Mouse (Mus musculus) neutrophil, adult 83 days (primary cell): ENCODE measurements around the gene Stpg3. TPM values are rescaled to one million over a fixed set of nuclear protein-coding genes. Genes with fewer than 3 reads are reported as not detected.

ENCODE experiments used
- total RNA-seq, 2 experiments: library from RNA; stranded (reverse); gene quantifications; one replicate each; pipeline ENCODE4 v1.2.4; 2023

Gene Stpg3
- total RNA-seq = under 1 TPM in 1 of 2 experiments, not detected in 1; 0.44 TPM

GRCm38 (mm10) chr2:25214444-25214843, at the start of gene Stpg3:
Stpg3 (minus strand) TSS chr2:25214637.

GRCm38 (mm10) chr2:25262291-25262767, 47.9 kb upstream of the Stpg3 start, which contains the start of gene Tprn:
Tprn (plus strand) TSS chr2:25262618.

GRCm38 (mm10) chr2:25255284-25255779, 40.9 kb upstream of the Stpg3 start, which contains the start of gene Tmem203:
Tmem203 (plus strand) TSS chr2:25255439.

GRCm38 (mm10) chr2:25246183-25247072, 32.0 kb upstream of the Stpg3 start, which contains the start of gene AL732309.1:
AL732309.1 (minus strand) TSS chr2:25246863.

GRCm38 (mm10) chr2:25242101-25242506, 27.7 kb upstream of the Stpg3 start, which contains the start of the genes Rnf208 and Cysrt1:
Rnf208 (plus strand) TSS chr2:25242255.
Cysrt1 (minus strand) TSS chr2:25242452.

GRCm38 (mm10) chr2:25236614-25237013, 22.2 kb upstream of the Stpg3 start, which contains the start of gene Rnf224:
Rnf224 (minus strand) TSS chr2:25236787.

GRCm38 (mm10) chr2:25234050-25234449, 19.6 kb upstream of the Stpg3 start, which contains the start of gene Slc34a3:
Slc34a3 (minus strand) TSS chr2:25234364.

GRCm38 (mm10) chr2:25224492-25224765, 10.0 kb upstream of the Stpg3 start, which contains the start of gene Tubb4b:
Tubb4b (minus strand) TSS chr2:25224702.

GRCm38 (mm10) chr2:25218445-25218844, 4.0 kb upstream of the Stpg3 start, which contains the start of gene Fam166a:
Fam166a (plus strand) TSS chr2:25218745.

GRCm38 (mm10) chr2:25211121-25211670, 3.2 kb downstream of the Stpg3 start, which contains the start of gene Nelfb:
Nelfb (minus strand) TSS chr2:25211489.

GRCm38 (mm10) chr2:25196172-25196954, 18.1 kb downstream of the Stpg3 start, which contains the start of gene Tor4a:
Tor4a (minus strand) TSS chr2:25196886.

GRCm38 (mm10) chr2:25180478-25180903, 33.9 kb downstream of the Stpg3 start, which contains the start of gene Nrarp:
Nrarp (plus strand) TSS chr2:25180758.

Other genes with a start within 250 kb of the Stpg3 start
- 10 to 100 TPM; 21.1 to 21.2 TPM for gene Mrpl41, start 239.5 kb downstream of the Stpg3 start, total RNA-seq
- gene Pnpla7, start 238.6 kb downstream of the Stpg3 start, total RNA-seq = 100 to 1,000 TPM; 167 to 204 TPM
- gene Nsmf, start 160.3 kb downstream of the Stpg3 start, total RNA-seq = 10 to 100 TPM; 12.8 to 16.5 TPM
- not detected for gene Entpd8, start 134.3 kb downstream of the Stpg3 start, total RNA-seq
- not detected for gene Noxa1, start 119.5 kb downstream of the Stpg3 start, total RNA-seq
- gene Nrarp, start 33.9 kb downstream of the Stpg3 start, total RNA-seq = 1 to 10 TPM in 1 of 2 experiments, under 1 TPM in 1; 0.86 to 1.8 TPM
- 10 to 100 TPM; 40.2 to 43.9 TPM for gene Tor4a, start 17.8 kb downstream of the Stpg3 start, total RNA-seq
- 10 to 100 TPM; 54.4 to 55.1 TPM for gene Nelfb, start 3.1 kb downstream of the Stpg3 start, total RNA-seq
- not detected for gene Fam166a, start 4.1 kb upstream of the Stpg3 start, total RNA-seq
- 100 to 1,000 TPM; 295 to 367 TPM for gene Tubb4b, start 10.1 kb upstream of the Stpg3 start, total RNA-seq
- not detected for gene Slc34a3, start 19.7 kb upstream of the Stpg3 start, total RNA-seq
- gene Rnf224, start 22.1 kb upstream of the Stpg3 start, total RNA-seq = not detected
- gene Rnf208, start 27.6 kb upstream of the Stpg3 start, total RNA-seq = under 1 TPM in 1 of 2 experiments, not detected in 1; 0.55 TPM
- not detected for gene Cysrt1, start 27.8 kb upstream of the Stpg3 start, total RNA-seq
- gene AL732309.1, start 32.2 kb upstream of the Stpg3 start, total RNA-seq = 1 to 10 TPM; 1.2 to 3.4 TPM
- gene Tmem203, start 40.8 kb upstream of the Stpg3 start, total RNA-seq = 10 to 100 TPM; 16.7 to 17.8 TPM
- 10 to 100 TPM in 1 of 2 experiments, 1 to 10 TPM in 1; 9.3 to 13.0 TPM for gene Tprn, start 48.0 kb upstream of the Stpg3 start, total RNA-seq
- 10 to 100 TPM; 65.3 to 70.3 TPM for gene Ssna1, start 57.8 kb upstream of the Stpg3 start, total RNA-seq
- 10 to 100 TPM; 67.8 to 79.9 TPM for gene Anapc2, start 57.8 kb upstream of the Stpg3 start, total RNA-seq
- not detected for gene Tmem210, start 73.5 kb upstream of the Stpg3 start, total RNA-seq
- gene Lrrc26, start 75.3 kb upstream of the Stpg3 start, total RNA-seq = not detected
- gene Grin1, start 104.5 kb upstream of the Stpg3 start, total RNA-seq = not detected
- gene Man1b1, start 117.7 kb upstream of the Stpg3 start, total RNA-seq = 10 to 100 TPM; 35.1 to 42.7 TPM
- 10 to 100 TPM; 13.4 to 14.6 TPM for gene Dpp7, start 141.7 kb upstream of the Stpg3 start, total RNA-seq
- gene Uap1l1, start 151.0 kb upstream of the Stpg3 start, total RNA-seq = 10 to 100 TPM; 24.1 to 29.2 TPM
- 10 to 100 TPM in 1 of 2 experiments, 1 to 10 TPM in 1; 9.8 to 12.2 TPM for gene Sapcd2, start 157.7 kb upstream of the Stpg3 start, total RNA-seq
- gene Entpd2, start 181.2 kb upstream of the Stpg3 start, total RNA-seq = not detected
- gene Npdc1, start 184.7 kb upstream of the Stpg3 start, total RNA-seq = 1 to 10 TPM in 1 of 2 experiments, not detected in 1; 1.0 TPM
- 10 to 100 TPM; 20.7 to 24.1 TPM for gene Fut7, start 208.6 kb upstream of the Stpg3 start, total RNA-seq
- gene Abca2, start 214.1 kb upstream of the Stpg3 start, total RNA-seq = 10 to 100 TPM; 21.7 to 22.3 TPM
- not detected for gene Clic3, start 242.2 kb upstream of the Stpg3 start, total RNA-seq
- gene Paxx, start 246.5 kb upstream of the Stpg3 start, total RNA-seq = 10 to 100 TPM; 47.2 to 49.2 TPM